14 mouse cellular contexts compared by ENCODE assay signal in genomic region chr4:53304290-53304654, GRCm38 (mm10).
DNase-seq lines count a peak whose midpoint lies in the region; ATAC-seq and TF ChIP-seq lines count a peak whose summit lies in the region.
"Had no signal": no experiment of that assay in that cellular context is flagged by ENCODE, and none has a peak within 500 bp of the region (broad histone marks: within the 10 kb centered on the region; RNA-seq: fewer than 3 reads in every experiment).

No protein-coding gene starts in this region.

- TF ChIP-seq POLR2A in limb, embryonic 14.5 days (IDR thresholded peaks at IDR 0.05; ENCODE audit: borderline replicate concordance, extremely low read depth, insufficient read depth, insufficient read length) = no peak

- H3K9me3 ChIP-seq in hindbrain, postnatal 0 days (ENCODE audit: low read length) = no peaks in the 10 kb centered on the region
- H3K9me3 ChIP-seq in hindbrain, embryonic 13.5 days = no peaks in the 10 kb centered on the region
- no peaks in the 10 kb centered on the region for H3K9me3 ChIP-seq in lung, embryonic 14.5 days (ENCODE audit: low read depth, low read length)
- no peaks in the 10 kb centered on the region for H3K9me3 ChIP-seq in limb, embryonic 14.5 days (ENCODE audit: control insufficient read depth, low read length)
- no peaks in the 10 kb centered on the region for H3K9me3 ChIP-seq in stomach, embryonic 16.5 days (replicated peaks; ENCODE audit: control insufficient read depth, low read length)
- H3K9me3 ChIP-seq: embryonic facial prominence, embryonic 12.5 days; forebrain, embryonic 13.5 days; hindbrain, embryonic 10.5 days; midbrain, embryonic 15.5 days had no signal

- WGBS in hindbrain, postnatal 0 days = 67% methylated on average over 2 of the region's 2 CpGs
- WGBS in hindbrain, embryonic 13.5 days = 69% methylated on average over 2 of the region's 2 CpGs
- WGBS in lung, embryonic 14.5 days = 38% methylated on average over 2 of the region's 2 CpGs
- 43% methylated on average over 2 of the region's 2 CpGs for WGBS in limb, embryonic 14.5 days
- 39% methylated on average over 2 of the region's 2 CpGs for WGBS in stomach, embryonic 16.5 days

- H3K36me3 ChIP-seq in hindbrain, postnatal 0 days (ENCODE audit: insufficient read depth, low read length) = no peaks in the 10 kb centered on the region
- H3K36me3 ChIP-seq in hindbrain, embryonic 13.5 days = no peaks in the 10 kb centered on the region
- H3K36me3 ChIP-seq in lung, embryonic 14.5 days (ENCODE audit: insufficient read depth) = no peaks in the 10 kb centered on the region
- no peaks in the 10 kb centered on the region for H3K36me3 ChIP-seq in limb, embryonic 14.5 days (ENCODE audit: control insufficient read depth, insufficient read depth, low read length)
- no peaks in the 10 kb centered on the region for H3K36me3 ChIP-seq in stomach, embryonic 16.5 days (ENCODE audit: control insufficient read depth, insufficient read depth, low read length)
- H3K36me3 ChIP-seq: embryonic facial prominence, embryonic 12.5 days; hindbrain, embryonic 10.5 days; midbrain, embryonic 15.5 days had no signal

- TF ChIP-seq CTCF in hindbrain, postnatal 0 days (IDR thresholded peaks at IDR 0.05; ENCODE audit: low read depth) = no peak
- no peak for TF ChIP-seq CTCF in lung, embryonic 14.5 days (IDR thresholded peaks at IDR 0.05; ENCODE audit: low read depth)

- H3K4me2 ChIP-seq in hindbrain, postnatal 0 days (ENCODE audit: low read depth, low read length) = no peak overlapping the region
- no peak overlapping the region for H3K4me2 ChIP-seq in hindbrain, embryonic 13.5 days
- H3K4me2 ChIP-seq in lung, embryonic 14.5 days = no peak overlapping the region
- H3K4me2 ChIP-seq in limb, embryonic 14.5 days (replicated peaks; ENCODE audit: low read depth, low read length, severe bottlenecking) = no peak overlapping the region
- H3K4me2 ChIP-seq in stomach, embryonic 16.5 days (ENCODE audit: low read depth, low read length) = no peak overlapping the region
- H3K4me2 ChIP-seq: embryonic facial prominence, embryonic 12.5 days; forebrain, embryonic 13.5 days; liver, embryonic 11.5 days; midbrain, embryonic 15.5 days had no signal

- H3K27ac ChIP-seq in hindbrain, postnatal 0 days = 0 out of 2 replicates have a peak overlapping the region, but pooled peaks have one; percentile 20
- no peak overlapping the region for H3K27ac ChIP-seq in hindbrain, embryonic 13.5 days
- no peak overlapping the region for H3K27ac ChIP-seq in lung, embryonic 14.5 days (ENCODE audit: low read depth)
- H3K27ac ChIP-seq in limb, embryonic 14.5 days (replicated peaks; ENCODE audit: low read depth, low read length) = no peak overlapping the region
- H3K27ac ChIP-seq in stomach, embryonic 16.5 days (ENCODE audit: low read length) = peak overlapping the region; percentile 38
- H3K27ac ChIP-seq: embryonic facial prominence, embryonic 12.5 days; forebrain, embryonic 13.5 days; heart, adult 2 months; hindbrain, embryonic 10.5 days; midbrain, embryonic 15.5 days had no signal

- no peaks in the 10 kb centered on the region for H3K4me1 ChIP-seq in hindbrain, postnatal 0 days (ENCODE audit: insufficient read depth, low read length)
- no peaks in the 10 kb centered on the region for H3K4me1 ChIP-seq in hindbrain, embryonic 13.5 days (replicated peaks)
- H3K4me1 ChIP-seq in lung, embryonic 14.5 days (ENCODE audit: insufficient read depth) = no peaks in the 10 kb centered on the region
- peaks cover 3% of the 10 kb centered on the region; the same call in 1 of the 2 replicates for H3K4me1 ChIP-seq in limb, embryonic 14.5 days (ENCODE audit: control insufficient read depth, insufficient read depth, low read length)
- peaks cover 9% of the 10 kb centered on the region; the same call in 1 of the 2 replicates for H3K4me1 ChIP-seq in stomach, embryonic 16.5 days (ENCODE audit: control insufficient read depth, insufficient read depth, low read length)
- H3K4me1 ChIP-seq: forebrain, embryonic 13.5 days; hindbrain, embryonic 10.5 days; midbrain, embryonic 15.5 days had no signal

- no peak overlapping the region for H3K4me3 ChIP-seq in hindbrain, postnatal 0 days (ENCODE audit: low read length)
- H3K4me3 ChIP-seq in hindbrain, embryonic 13.5 days = no peak overlapping the region
- H3K4me3 ChIP-seq in lung, embryonic 14.5 days (ENCODE audit: low read depth, low read length) = no peak overlapping the region
- H3K4me3 ChIP-seq in limb, embryonic 14.5 days (replicated peaks; ENCODE audit: low read length) = no peak overlapping the region
- no peak overlapping the region for H3K4me3 ChIP-seq in stomach, embryonic 16.5 days (replicated peaks; ENCODE audit: low read length)
- H3K4me3 ChIP-seq: embryonic facial prominence, embryonic 12.5 days; forebrain, embryonic 13.5 days; heart, adult 2 months; hindbrain, embryonic 10.5 days; midbrain, embryonic 15.5 days had no signal

- DNase-seq in hindbrain, postnatal 0 days (ENCODE audit: low spot score) = no peak
- DNase-seq in lung, embryonic 14.5 days = peak; percentile 46
- no peak for DNase-seq in lung, postnatal 10 days
- no peak for DNase-seq in limb, embryonic 14.5 days (ENCODE audit: low spot score)
- DNase-seq in urinary bladder, postnatal 4 days (ENCODE audit: low spot score in 2 of 2) = no peak
- DNase-seq: heart, adult 2 months; right cerebral cortex, adult 18-20 months had no signal

- no peak for ATAC-seq in hindbrain, postnatal 0 days
- ATAC-seq in hindbrain, embryonic 13.5 days (ENCODE audit: low FRiP score) = no peak
- peak; percentile 73 for ATAC-seq in lung, embryonic 14.5 days (ENCODE audit: insufficient read depth)
- ATAC-seq in limb, embryonic 14.5 days (ENCODE audit: low FRiP score, low read depth) = peak; percentile 37; the same call in 1 of the 2 replicates
- peak; percentile 62; the same call in 1 of the 2 replicates for ATAC-seq in stomach, embryonic 16.5 days (ENCODE audit: insufficient read depth, low FRiP score)
- ATAC-seq: forebrain, embryonic 13.5 days; midbrain, embryonic 15.5 days had no signal

- no peak overlapping the region for H3K9ac ChIP-seq in hindbrain, postnatal 0 days (replicated peaks; ENCODE audit: low read length)
- no peak overlapping the region for H3K9ac ChIP-seq in hindbrain, embryonic 13.5 days
- no peak overlapping the region for H3K9ac ChIP-seq in lung, embryonic 14.5 days
- no peak overlapping the region for H3K9ac ChIP-seq in limb, embryonic 14.5 days (ENCODE audit: low read depth, low read length, severe bottlenecking)
- no peak overlapping the region for H3K9ac ChIP-seq in stomach, embryonic 16.5 days (ENCODE audit: low read length)
- H3K9ac ChIP-seq: embryonic facial prominence, embryonic 12.5 days; forebrain, embryonic 13.5 days; midbrain, embryonic 15.5 days had no signal

- H3K27me3 ChIP-seq in hindbrain, postnatal 0 days (ENCODE audit: insufficient read depth, low read length) = no peaks in the 10 kb centered on the region
- no peaks in the 10 kb centered on the region for H3K27me3 ChIP-seq in hindbrain, embryonic 13.5 days
- no peaks in the 10 kb centered on the region for H3K27me3 ChIP-seq in lung, embryonic 14.5 days (ENCODE audit: insufficient read depth, low read length)
- no peaks in the 10 kb centered on the region for H3K27me3 ChIP-seq in limb, embryonic 14.5 days (ENCODE audit: control insufficient read depth, insufficient read depth, low read length)
- no peaks in the 10 kb centered on the region for H3K27me3 ChIP-seq in stomach, embryonic 16.5 days (ENCODE audit: control insufficient read depth, insufficient read depth, low read length)
- H3K27me3 ChIP-seq: embryonic facial prominence, embryonic 12.5 days; forebrain, embryonic 13.5 days; midbrain, embryonic 15.5 days had no signal

Comparison
In these comparisons a context has a peak if more than half of its experiments do, and no peak if none do; other contexts are left out.
1. H3K27ac ChIP-seq: peak in hindbrain, postnatal 0 days (single experiment) and stomach, embryonic 16.5 days (single experiment); none in hindbrain, embryonic 13.5 days (single experiment), lung, embryonic 14.5 days (single experiment) and limb, embryonic 14.5 days (single experiment).
2. ATAC-seq: peak in lung, embryonic 14.5 days (single experiment), limb, embryonic 14.5 days (single experiment) and stomach, embryonic 16.5 days (single experiment); none in hindbrain, postnatal 0 days (single experiment) and hindbrain, embryonic 13.5 days (single experiment).